Mouse (Mus musculus) kidney, postnatal 25 days (tissue): Measurements from ENCODE around the gene Eef1g.

Source experiments
- DNase-seq, 2 experiments: peaks; one replicate each; pipeline ENCODE4 v3.0.0; 2021; ENCODE audit warnings: mixed read lengths in 2 of 2

Gene Eef1g

GRCm38 (mm10) chr19:8966590-8967372, at the start of gene Eef1g:
Gene Eef1g (plus strand): TSS chr19:8967041.
- peak; percentile 99 to 100 for DNase-seq

DNA sequence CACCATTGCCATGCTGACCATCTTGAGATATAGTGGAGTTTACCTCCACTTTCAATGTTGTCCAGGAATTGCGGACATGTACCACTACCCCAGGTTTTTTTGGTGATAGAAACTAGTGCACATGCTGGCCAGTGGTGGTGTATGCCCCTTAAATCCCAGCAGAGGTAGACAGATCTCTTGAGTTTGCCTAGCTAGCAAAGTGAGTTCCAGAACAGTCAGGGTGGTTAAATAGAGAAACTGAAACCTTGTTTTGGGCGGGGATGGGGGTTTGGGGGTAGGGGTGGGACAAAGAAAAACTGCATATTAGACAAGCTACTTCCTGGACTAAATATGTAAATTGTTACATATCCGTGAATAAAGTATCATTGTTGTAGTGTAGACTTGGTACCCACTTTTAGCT, 47.8 kb upstream of the Eef1g start:
- no peak for DNase-seq

DNA sequence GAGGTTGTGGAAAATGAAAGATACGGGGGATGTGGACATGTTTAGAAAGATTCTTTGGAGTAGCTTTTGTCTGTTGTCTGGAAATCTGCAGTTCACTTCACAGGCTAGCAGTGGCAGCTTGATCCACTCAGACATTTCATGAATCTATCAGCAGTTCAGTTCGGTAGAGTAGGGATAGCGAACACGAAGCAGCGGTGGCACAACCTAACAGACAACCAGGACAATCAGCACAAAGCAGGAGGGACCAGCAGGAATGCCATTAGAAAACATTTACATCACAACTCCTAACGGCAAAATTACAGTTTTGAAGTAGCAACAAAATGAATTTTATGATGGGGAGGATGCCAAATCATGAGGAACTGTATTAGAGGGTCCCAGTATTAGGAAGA, 47.2 kb upstream of the Eef1g start:
- DNase-seq = no peak

DNA sequence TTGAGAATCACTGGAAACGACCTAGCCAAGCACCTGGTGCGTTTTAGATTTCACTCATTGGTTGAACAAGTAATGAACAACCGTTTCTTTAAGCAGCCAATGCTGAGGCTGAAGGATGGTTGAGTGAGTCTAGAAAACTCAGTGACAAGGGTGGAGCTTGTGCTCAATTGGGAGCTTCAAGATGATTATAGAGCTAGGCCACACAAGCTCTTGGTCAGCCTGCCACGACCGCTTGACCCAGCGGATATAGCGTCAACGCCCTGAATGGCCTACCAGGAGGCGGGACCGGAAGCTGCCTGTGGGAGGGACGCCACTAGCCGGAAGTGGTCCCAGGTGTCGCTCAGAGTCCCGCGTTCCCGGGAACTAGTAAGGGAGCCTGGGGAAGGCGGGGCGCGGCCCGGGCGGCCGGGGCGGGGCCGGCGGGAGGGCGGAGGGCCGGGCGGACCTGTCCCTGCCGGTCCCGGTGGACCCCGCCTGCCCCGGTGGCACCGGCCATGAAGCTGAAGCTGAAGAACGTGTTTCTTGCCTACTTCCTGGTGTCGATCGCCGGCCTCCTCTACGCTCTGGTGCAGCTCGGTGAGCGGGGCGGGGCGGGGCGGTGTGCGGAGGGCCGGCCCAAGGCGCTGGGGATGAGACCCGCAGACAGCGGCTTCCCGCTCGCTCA, 46.6 kb upstream of the Eef1g start, which contains the start of gene B3gat3:
Gene B3gat3 (plus strand): TSS at position 302 of the 664 bp plus-strand sequence.
- peak; percentile 96 to 98 for DNase-seq

- DNase-seq = peak; percentile 66 to 69
Measured at GRCm38 (mm10) chr19:8920836-8921291, 46.0 kb upstream of the Eef1g start.

GRCm38 (mm10) chr19:8921741-8922140, 45.1 kb upstream of the Eef1g start:
- DNase-seq = no peak

DNA sequence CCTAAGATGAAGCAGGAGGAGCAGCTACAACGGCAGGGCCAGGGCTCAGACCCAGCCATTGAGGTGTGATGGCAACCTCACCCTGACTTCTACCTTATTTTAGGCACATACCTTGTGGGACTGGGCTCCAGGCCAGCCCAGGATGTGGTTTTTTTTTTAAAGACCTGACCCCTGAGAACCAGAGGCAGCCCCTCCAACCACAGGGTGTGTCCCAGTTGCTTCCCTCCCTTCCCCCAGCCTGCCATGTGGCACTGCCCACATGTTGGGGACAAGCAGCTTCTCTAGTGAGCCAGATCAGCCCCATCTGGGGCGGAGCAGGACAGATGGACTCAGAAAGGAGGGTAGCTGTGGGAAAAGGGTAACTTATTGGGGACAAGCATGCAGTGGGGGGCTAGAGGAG, 40.1 kb upstream of the Eef1g start:
- DNase-seq = no peak

DNA sequence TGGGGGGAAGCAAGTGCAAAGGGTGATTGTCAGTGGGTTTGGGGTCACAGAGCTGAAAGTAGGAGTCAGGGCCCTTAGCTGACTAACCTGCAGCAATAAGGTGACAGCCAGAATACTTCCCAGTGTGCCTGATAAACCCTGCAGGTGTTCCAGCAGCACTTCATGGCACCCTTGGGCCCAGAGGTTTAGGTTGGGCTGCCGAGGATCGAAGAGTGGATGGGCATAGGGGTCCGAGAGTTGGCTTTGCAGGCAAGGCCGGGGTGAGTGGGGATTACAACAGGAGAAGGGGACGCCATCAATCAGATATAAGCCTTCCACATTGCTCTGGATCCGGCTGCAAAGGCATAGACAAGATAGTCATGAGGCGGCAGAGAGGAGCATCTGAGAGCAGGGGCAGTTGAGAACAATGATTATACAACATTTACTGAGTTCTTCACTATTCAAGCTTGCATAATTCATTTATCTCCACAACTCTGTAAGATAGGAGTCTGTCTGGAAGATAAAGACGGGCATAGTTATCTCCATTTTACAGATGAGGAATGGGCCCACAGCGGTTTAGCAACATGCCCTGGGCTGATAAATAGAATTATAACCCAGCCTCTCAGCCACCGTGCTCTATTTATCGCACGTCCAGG, 38.8 kb upstream of the Eef1g start:
- DNase-seq = no peak

- DNase-seq = no peak
Measured at GRCm38 (mm10) chr19:8928689-8929223, 38.1 kb upstream of the Eef1g start.

DNA sequence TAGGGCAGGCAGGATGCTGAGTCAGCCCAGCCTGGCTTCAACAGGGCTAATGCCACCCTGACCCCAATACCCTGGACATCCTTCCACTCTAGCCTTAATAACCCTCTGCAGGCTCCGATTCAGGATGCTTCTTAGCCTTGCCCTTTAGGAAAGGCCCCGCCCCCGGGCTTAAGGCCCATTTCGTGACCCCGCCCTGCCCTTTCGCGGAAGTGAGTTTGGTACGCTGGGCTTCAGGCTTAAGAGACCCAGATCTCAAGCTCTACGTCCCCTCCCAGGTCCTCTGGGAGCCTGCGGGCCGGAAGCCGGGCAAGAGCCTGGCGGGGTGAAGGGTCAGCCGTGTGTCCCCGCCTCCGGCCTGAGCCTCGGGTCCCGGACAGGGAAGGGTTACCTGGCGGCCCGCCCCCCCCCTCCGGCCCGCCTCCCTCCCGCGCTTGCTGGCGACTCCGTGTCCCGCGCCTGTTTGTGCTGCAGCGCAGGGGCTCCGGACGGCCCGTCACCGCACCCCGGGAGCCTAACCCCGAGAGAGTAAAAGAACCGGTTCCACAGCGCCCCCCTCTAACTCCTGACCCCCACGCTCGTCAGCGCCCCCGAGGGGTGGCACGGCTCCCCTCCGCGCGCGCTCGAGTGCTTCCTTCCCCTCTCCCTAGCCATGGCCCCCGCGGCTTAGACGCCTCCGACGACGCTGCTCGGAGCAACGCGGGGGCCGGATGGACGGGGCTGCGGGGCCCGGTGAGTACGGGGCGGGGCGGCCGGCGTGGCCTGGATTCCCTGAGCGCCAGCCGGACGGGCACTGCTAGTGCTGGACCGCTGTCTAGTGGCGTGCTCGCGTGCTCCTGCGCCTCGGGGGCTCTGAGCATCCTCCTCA, 37.4 kb upstream of the Eef1g start, which contains the start of the genes Rom1 and Eml3:
Gene Rom1 (minus strand): TSS at position 133 of the 865 bp plus-strand sequence.
Gene Eml3 (plus strand): TSS at position 329 of the 865 bp plus-strand sequence.
- peak; percentile 94 to 95 for DNase-seq

DNA sequence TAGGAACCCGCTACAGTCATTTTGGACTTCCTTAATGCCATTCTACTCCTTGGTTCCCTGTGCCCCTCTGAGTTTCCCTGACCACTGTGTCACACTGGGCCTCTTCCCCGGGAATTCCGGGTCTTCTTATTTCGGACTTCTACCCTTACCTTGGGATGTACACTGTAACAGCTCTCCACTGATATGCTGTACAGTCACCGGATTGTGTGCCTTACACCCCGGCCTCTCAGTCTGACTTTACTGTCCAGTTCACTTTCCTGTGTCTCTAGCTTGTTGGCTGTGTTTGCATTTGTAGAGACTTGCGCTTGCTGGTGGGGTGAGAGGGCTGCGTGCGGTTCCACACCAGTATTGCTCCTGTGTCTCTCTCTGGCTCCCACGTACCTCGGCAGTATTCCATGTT, 36.7 kb upstream of the Eef1g start:
- DNase-seq = no peak

DNA sequence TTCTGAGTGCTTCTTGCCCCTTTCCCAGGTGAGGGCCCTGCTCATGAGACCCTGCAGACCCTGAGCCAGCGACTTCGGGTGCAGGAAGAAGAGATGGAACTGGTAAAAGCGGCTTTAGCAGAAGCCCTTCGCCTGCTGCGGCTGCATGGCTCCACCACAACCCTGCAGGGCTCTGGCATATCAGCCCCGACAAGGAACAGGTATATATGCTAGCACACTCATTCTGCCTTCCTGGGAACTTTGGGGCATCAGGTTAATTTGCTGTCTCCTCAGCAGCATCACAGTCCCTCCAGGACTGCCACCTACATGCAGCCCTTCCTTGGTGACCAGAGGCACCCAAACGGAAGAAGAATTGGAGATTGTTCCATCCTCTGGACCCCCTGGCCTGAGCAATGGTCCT, 36.1 kb upstream of the Eef1g start:
- no peak for DNase-seq

GRCm38 (mm10) chr19:8936736-8937135, 30.1 kb upstream of the Eef1g start:
- DNase-seq = no peak

- DNase-seq = no peak
Measured at GRCm38 (mm10) chr19:8940526-8941133, 26.2 kb upstream of the Eef1g start.

DNA sequence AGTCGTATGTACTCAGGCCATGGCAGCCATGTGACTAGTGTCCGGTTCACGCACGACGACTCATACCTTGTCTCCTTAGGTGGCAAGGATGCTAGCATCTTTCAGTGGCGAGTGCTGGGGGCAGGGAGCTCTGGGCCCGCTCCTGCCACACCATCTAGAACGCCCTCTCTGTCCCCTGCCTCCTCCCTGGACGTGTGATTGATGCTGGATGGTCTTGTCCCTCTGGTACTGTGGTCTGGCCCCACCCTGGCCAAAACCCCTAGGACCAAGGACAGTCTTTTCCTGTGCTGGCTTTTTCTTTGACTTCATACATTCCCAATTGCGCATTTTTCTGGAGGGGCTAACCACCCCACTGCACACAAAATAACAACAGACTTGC, 25.7 kb upstream of the Eef1g start:
- DNase-seq = no peak

- DNase-seq = peak; percentile 98
Measured at GRCm38 (mm10) chr19:8941515-8942217, 25.2 kb upstream of the Eef1g start, which contains the start of gene Mta2. Gene Mta2 (plus strand): TSS chr19:8941875.

GRCm38 (mm10) chr19:8942276-8942964, 24.4 kb upstream of the Eef1g start:
- DNase-seq = peak; percentile 62 to 82

- no peak for DNase-seq
Measured at GRCm38 (mm10) chr19:8943047-8943446, 23.8 kb upstream of the Eef1g start.

DNA sequence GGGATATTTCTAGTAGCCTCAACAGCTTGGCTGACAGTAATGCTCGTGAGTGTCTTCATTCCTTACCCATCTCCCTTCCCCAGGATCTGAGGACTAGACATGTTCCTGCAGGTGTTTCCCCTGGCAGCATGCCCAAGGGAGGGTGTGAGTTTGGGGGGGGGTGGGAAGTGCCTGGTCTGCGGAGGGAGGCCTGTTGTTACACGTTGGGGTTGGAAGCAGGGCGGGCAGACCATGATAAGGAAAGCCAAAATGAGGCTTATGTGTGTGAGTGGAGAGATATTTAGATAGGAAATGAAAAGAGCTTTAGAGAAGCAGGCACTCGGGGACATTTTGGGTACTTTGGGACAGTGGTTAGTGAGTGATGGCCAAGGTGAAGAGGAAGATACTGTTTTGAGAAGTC, 22.8 kb upstream of the Eef1g start:
- peak in 1 of 2 experiments; percentile 57 for DNase-seq

GRCm38 (mm10) chr19:8944750-8945149, 22.1 kb upstream of the Eef1g start:
- peak; percentile 89 to 90 for DNase-seq
